Mouse (Mus musculus) stomach, embryonic 14.5 days (tissue): ENCODE results near the gene Astn1. TPM values are rescaled to one million over a fixed set of nuclear protein-coding genes. Genes with fewer than 3 reads are reported as not detected.

Experiments
- ATAC-seq: fragments of 200-750 bp; cut with Nextera tagmentation; 2 replicates; pipeline ENCODE4 v1.8.0; 2017; ENCODE audit warnings: low read depth, moderate TSS enrichment; ENCODE audit not compliant: insufficient number of reproducible peaks, insufficient read depth, low FRiP score
- H3K27ac ChIP-seq: fragments of 300-500 bp; sonication (generic); 2 replicates; pipeline ENCODE4 v1.5.1; 2014; ENCODE audit warnings: mild to moderate bottlenecking, low read length, moderate library complexity, mixed read lengths
- H3K27me3 ChIP-seq: fragments of 300-500 bp; sonication (generic); 2 replicates; pipeline ENCODE4 v1.6.1; 2014; ENCODE audit warnings: low read length, control low read depth, mixed read lengths; ENCODE audit not compliant: control insufficient read depth, insufficient read depth
- H3K36me3 ChIP-seq: fragments of 300-500 bp; sonication (generic); 2 replicates; pipeline ENCODE4 v1.6.1; 2014; ENCODE audit warnings: mild to moderate bottlenecking, control low read depth, low read length, moderate library complexity, mixed read lengths; ENCODE audit not compliant: control insufficient read depth, insufficient read depth
- H3K4me1 ChIP-seq: fragments of 300-500 bp; sonication (generic); 2 replicates; pipeline ENCODE4 v1.6.1; 2014; ENCODE audit warnings: low read length, control low read depth, mixed read lengths; ENCODE audit not compliant: control insufficient read depth, insufficient read depth
- H3K4me2 ChIP-seq: fragments of 300-500 bp; sonication (generic); replicated peaks from 2 replicates; pipeline ENCODE4 v1.6.1; 2014; ENCODE audit warnings: low read depth, low read length, control low read depth
- H3K4me3 ChIP-seq: fragments of 300-500 bp; sonication (generic); 2 replicates; pipeline ENCODE4 v1.5.1; 2014; ENCODE audit warnings: low read depth, low read length, control low read depth
- H3K9ac ChIP-seq: fragments of 300-500 bp; sonication (generic); replicated peaks from 2 replicates; pipeline ENCODE4 v1.6.1; 2014; ENCODE audit warnings: low read depth, mild to moderate bottlenecking, control low read depth, low read length, moderate library complexity, mixed read lengths
- H3K9me3 ChIP-seq: fragments of 300-500 bp; sonication (generic); 2 replicates; pipeline ENCODE4 v1.6.1; 2016; ENCODE audit warnings: low read depth, low read length, control low read depth; ENCODE audit not compliant: control insufficient read depth
- WGBS: fragments of 180-500 bp; shearing (Covaris S2); extraction: QIAGEN DNeasy Blood & Tissue Kit; methylation state at CpG from one replicate; pipeline ENCODE4 v1.1.7; 2014; 5-methylcytosine and 5-hydroxymethylcytosine counted together
- polyA plus RNA-seq: library from polyadenylated mRNA; unstranded; fragments of >200 nt; fragmentation: Nextera tagmentation; extraction: Ambion mirVana; gene quantifications from 2 replicates; pipeline ENCODE4 v1.2.1, GENCODE M21; 2014

Astn1 gene
- polyA plus RNA-seq, 1 experiment from 2014 or later = 4.5 TPM

DNA sequence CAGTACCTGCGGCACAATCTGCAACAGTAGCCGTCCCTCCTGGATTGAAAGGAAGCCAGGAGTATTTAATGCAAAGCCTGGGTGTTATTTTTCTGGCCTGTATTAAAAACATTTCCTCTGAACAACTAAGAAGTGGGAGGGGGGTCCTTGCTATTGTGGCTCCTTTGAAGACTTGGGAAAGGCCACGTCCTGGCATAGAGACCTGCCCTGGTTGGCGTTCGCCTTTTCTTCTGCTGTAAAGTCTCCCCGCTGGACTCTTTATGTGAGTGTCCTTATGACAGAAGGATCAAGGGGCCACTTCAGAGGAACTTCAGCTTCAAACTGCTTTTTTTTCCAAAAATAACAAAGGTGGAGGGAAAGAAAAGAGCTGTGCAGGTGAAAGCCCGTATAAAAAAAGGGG is 85.9 kb downstream of the Astn1 start:
- ATAC-seq = no peak
- Histone ChIP-seq H3K27me3 (no peaks in the 10 kb centered on the region), H3K27ac (no peak overlapping the region), H3K36me3 (no peaks in the 10 kb centered on the region), H3K4me1 (no peaks in the 10 kb centered on the region), H3K4me2 (no peak overlapping the region), H3K9ac (no peak overlapping the region), H3K9me3 (no peaks in the 10 kb centered on the region), H3K4me3 (no peak overlapping the region)
- 84% methylated on average over 7 of the region's 7 CpGs for WGBS

GRCm38 (mm10) chr1:158452675-158453074 is 90.6 kb downstream of the Astn1 start:
- Histone ChIP-seq H3K4me1 (no peaks in the 10 kb centered on the region), H3K4me3 (no peak overlapping the region), H3K36me3 (no peaks in the 10 kb centered on the region), H3K9ac (no peak overlapping the region), H3K27ac (no peak overlapping the region), H3K9me3 (no peaks in the 10 kb centered on the region), H3K4me2 (no peak overlapping the region), H3K27me3 (no peaks in the 10 kb centered on the region)
- ATAC-seq = 0 out of 2 replicates have a peak, but pooled peaks have one; percentile 33

DNA sequence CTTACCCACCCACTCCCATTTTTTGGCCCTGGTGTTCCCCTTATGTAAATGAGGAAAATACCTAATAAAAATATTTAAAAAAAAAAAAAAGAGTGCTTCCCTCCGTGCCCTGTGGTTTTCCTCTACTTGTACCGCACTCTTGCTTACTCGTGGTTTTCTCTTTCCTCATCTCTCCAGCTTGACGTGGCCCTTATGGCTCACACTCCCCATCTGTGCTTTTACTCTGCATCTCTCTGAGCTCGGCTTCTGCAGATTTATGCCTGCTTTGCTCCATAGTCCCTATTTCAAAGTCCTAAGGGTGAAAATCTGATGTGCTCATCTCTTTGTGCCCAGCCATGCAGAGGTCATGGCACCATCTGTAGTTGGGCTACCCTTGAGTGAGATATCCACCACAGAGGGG is 91.5 kb downstream of the Astn1 start:
- Histone ChIP-seq H3K4me2 (no peak overlapping the region), H3K9me3 (no peaks in the 10 kb centered on the region), H3K36me3 (no peaks in the 10 kb centered on the region), H3K4me1 (no peaks in the 10 kb centered on the region), H3K27ac (no peak overlapping the region), H3K4me3 (no peak overlapping the region), H3K27me3 (no peaks in the 10 kb centered on the region), H3K9ac (no peak overlapping the region)
- ATAC-seq = no peak
- 77% methylated on average over 5 of the region's 5 CpGs for WGBS

DNA sequence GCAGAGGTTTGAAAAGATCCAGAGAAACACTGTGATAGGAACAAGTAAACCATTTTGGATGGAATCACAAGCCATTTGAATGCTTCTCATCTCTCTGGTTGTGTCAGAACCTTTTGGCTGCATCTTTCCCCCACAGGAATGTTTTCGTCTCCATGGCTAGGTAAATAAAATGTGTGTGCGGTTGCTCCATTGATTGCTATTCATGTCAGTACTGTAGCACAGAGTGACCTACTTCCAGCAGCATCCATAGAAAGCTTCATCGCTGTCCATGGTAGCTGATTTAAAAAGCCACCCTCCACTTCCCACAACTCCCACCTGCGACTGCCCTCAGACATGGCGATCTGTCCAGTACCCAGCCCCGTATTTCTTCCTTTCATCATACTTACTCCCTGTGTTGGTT is 101.9 kb downstream of the Astn1 start:
- no peaks in the 10 kb centered on the region for H3K4me1 ChIP-seq
- no peak overlapping the region for H3K4me2 ChIP-seq
- no peak overlapping the region for H3K9ac ChIP-seq
- H3K4me3 ChIP-seq = no peak overlapping the region
- no peaks in the 10 kb centered on the region for H3K36me3 ChIP-seq
- H3K27ac ChIP-seq = no peak overlapping the region
- ATAC-seq = no peak
- H3K27me3 ChIP-seq = no peaks in the 10 kb centered on the region
- WGBS = 63% methylated on average over 6 of the region's 6 CpGs
- H3K9me3 ChIP-seq = no peaks in the 10 kb centered on the region

GRCm38 (mm10) chr1:158465286-158465685 is 103.2 kb downstream of the Astn1 start:
- no peak for ATAC-seq
- 73% methylated on average over 6 of the region's 6 CpGs for WGBS
- no peak overlapping the region for H3K9ac ChIP-seq

GRCm38 (mm10) chr1:158477841-158478240 is 115.8 kb downstream of the Astn1 start:
- Histone ChIP-seq H3K9me3 (no peaks in the 10 kb centered on the region), H3K4me1 (no peaks in the 10 kb centered on the region), H3K36me3 (no peaks in the 10 kb centered on the region), H3K27ac (no peak overlapping the region), H3K9ac (no peak overlapping the region), H3K27me3 (no peaks in the 10 kb centered on the region), H3K4me2 (no peak overlapping the region), H3K4me3 (no peak overlapping the region)
- ATAC-seq = no peak
- 63% methylated on average over 1 of the region's 1 CpGs for WGBS

More at GRCm38 (mm10) chr1:158465286-158465685, 103.2 kb downstream of the Astn1 start:
- H3K27ac ChIP-seq = no peak overlapping the region
- no peak overlapping the region for H3K4me2 ChIP-seq
- H3K36me3 ChIP-seq = no peaks in the 10 kb centered on the region
- H3K4me3 ChIP-seq = no peak overlapping the region
- H3K27me3 ChIP-seq = no peaks in the 10 kb centered on the region
- no peaks in the 10 kb centered on the region for H3K4me1 ChIP-seq
- no peaks in the 10 kb centered on the region for H3K9me3 ChIP-seq

- no peaks in the 10 kb centered on the region for H3K27me3 ChIP-seq
- ATAC-seq = no peak
- no peaks in the 10 kb centered on the region for H3K4me1 ChIP-seq
- no peak overlapping the region for H3K9ac ChIP-seq
- H3K36me3 ChIP-seq = no peaks in the 10 kb centered on the region
- WGBS = 85% methylated on average over 6 of the region's 6 CpGs
- no peaks in the 10 kb centered on the region for H3K9me3 ChIP-seq
- H3K27ac ChIP-seq = no peak overlapping the region
- no peak overlapping the region for H3K4me3 ChIP-seq
- no peak overlapping the region for H3K4me2 ChIP-seq
Measured at GRCm38 (mm10) chr1:158480285-158480684, 118.2 kb downstream of the Astn1 start.

- H3K4me3 ChIP-seq = no peak overlapping the region
- H3K27ac ChIP-seq = no peak overlapping the region
- no peaks in the 10 kb centered on the region for H3K36me3 ChIP-seq
- 83% methylated on average over 2 of the region's 2 CpGs for WGBS
- no peaks in the 10 kb centered on the region for H3K27me3 ChIP-seq
- H3K4me1 ChIP-seq = no peaks in the 10 kb centered on the region
- no peaks in the 10 kb centered on the region for H3K9me3 ChIP-seq
- ATAC-seq = no peak
- no peak overlapping the region for H3K9ac ChIP-seq
- no peak overlapping the region for H3K4me2 ChIP-seq
Measured at GRCm38 (mm10) chr1:158483733-158484132, 121.7 kb downstream of the Astn1 start.

DNA sequence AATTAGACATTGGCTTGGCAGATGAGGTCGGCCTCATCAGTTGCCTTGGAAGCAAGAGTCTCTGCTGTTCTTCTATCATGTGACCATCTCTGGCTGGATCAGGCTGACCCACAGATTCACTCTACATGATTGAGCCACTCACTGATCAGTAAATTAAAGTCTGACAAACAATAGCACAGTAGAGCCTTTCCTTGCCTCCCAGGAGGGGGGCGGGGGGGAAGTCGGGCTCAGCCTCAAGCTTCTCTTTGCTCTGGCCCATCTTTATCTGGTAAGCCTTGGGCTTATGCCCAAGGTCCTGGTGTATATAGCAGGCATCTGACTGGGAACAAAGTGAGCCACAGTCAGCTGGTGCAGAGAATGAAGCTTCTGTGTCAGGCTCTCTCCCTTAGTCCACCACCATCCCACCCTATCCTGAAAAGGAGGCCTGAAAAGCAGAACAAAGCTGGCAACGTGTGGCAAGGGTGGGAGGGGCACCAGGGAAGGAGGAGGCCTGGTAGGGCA is 127.5 kb downstream of the Astn1 start:
- H3K27ac ChIP-seq = no peak overlapping the region
- no peak overlapping the region for H3K9ac ChIP-seq
- no peak overlapping the region for H3K4me2 ChIP-seq
- no peaks in the 10 kb centered on the region for H3K9me3 ChIP-seq
- no peak overlapping the region for H3K4me3 ChIP-seq
- ATAC-seq = no peak
- H3K4me1 ChIP-seq = no peaks in the 10 kb centered on the region
- WGBS = 45% methylated on average over 4 of the region's 4 CpGs
- no peaks in the 10 kb centered on the region for H3K27me3 ChIP-seq
- no peaks in the 10 kb centered on the region for H3K36me3 ChIP-seq
